Mouse (Mus musculus) lung, adult 10 weeks (tissue): Measurements from ENCODE around the gene Gas6. TPM values are rescaled to one million over a fixed set of nuclear protein-coding genes. Genes with fewer than 3 reads are reported as not detected.

Experiments used
- polyA plus RNA-seq: library from polyadenylated mRNA; stranded (reverse); fragments of 350-450 nt; fragmentation: Illumina TruSeq; extraction: RNeasy Lipid Tissue Mini Kit (QIAGEN cat#74804); gene quantifications from one replicate; pipeline ENCODE4 v1.2.3, GENCODE M21; 2014; ENCODE audit warnings: low read depth, low replicate concordance; ENCODE audit not compliant: insufficient read depth

The Gas6 gene
- polyA plus RNA-seq = 167 TPM

GRCm38 (mm10) chr8:13493858-13494631 lies at the start of gene Gas6:
Gene Gas6, minus strand, starts transcription at chr8:13494490.

GRCm38 (mm10) chr8:13434889-13435288 lies 59.4 kb downstream of the Gas6 start, which contains the start of gene Tmem255b:
Gene Tmem255b, plus strand, starts transcription at chr8:13435189.

Other genes with a start within 250 kb of the Gas6 start
- gene Adprhl1, start 240.3 kb downstream of the Gas6 start, polyA plus RNA-seq = 2.0 TPM
- gene Dcun1d2, start 206.4 kb downstream of the Gas6 start, polyA plus RNA-seq = 11.9 TPM
- 22.1 TPM for gene Tmco3, start 206.3 kb downstream of the Gas6 start, polyA plus RNA-seq
- gene Tfdp1, start 155.7 kb downstream of the Gas6 start, polyA plus RNA-seq = 15.4 TPM
- not detected for gene Atp4b, start 97.7 kb downstream of the Gas6 start, polyA plus RNA-seq
- gene Grk1, start 89.4 kb downstream of the Gas6 start, polyA plus RNA-seq = not detected
- gene Tmem255b, start 59.3 kb downstream of the Gas6 start, polyA plus RNA-seq = 1.6 TPM
- gene 1700029H14Rik, start 68.0 kb upstream of the Gas6 start, polyA plus RNA-seq = not detected
- 23.5 TPM for gene Rasa3, start 183.1 kb upstream of the Gas6 start, polyA plus RNA-seq
- 3.7 TPM for gene Cfap97d2, start 211.4 kb upstream of the Gas6 start, polyA plus RNA-seq